Mouse (Mus musculus) erythroblast, embryonic 14.5 days (primary cell): Measurements from ENCODE around the gene Dcaf15.

ENCODE experiments used
- GATA1 ChIP-seq: IDR thresholded peaks from 2 replicates; pipeline ENCODE4 v1.6.1; 2012; ENCODE audit warnings: low read length, inconsistent platforms, mixed read lengths
- TAL1 ChIP-seq: IDR thresholded peaks from 3 replicates; pipeline ENCODE4 v1.6.1; 2012; ENCODE audit warnings: low read length, inconsistent platforms, mixed read lengths

GRCm38 (mm10) chr8:84076412-84076811 is 28.2 kb downstream of the Dcaf15 start:
- TF ChIP-seq TAL1: no peak
- TF ChIP-seq GATA1: no peak
